Mouse (Mus musculus) thymus, adult 2 months (tissue): ENCODE data around the gene Dscam. TPM values are rescaled to one million over a fixed set of nuclear protein-coding genes. Genes with fewer than 3 reads are reported as not detected.

ENCODE experiments used
- DNase-seq: peaks from one replicate; pipeline ENCODE4 v3.0.0; 2021
- H3K27ac ChIP-seq: fragments of 200-500 bp; 2 replicates; pipeline ENCODE4 v1.5.1; 2012; ENCODE audit warnings: low read length, control low read depth; ENCODE audit not compliant: control insufficient read depth, insufficient read depth
- H3K27me3 ChIP-seq: fragments of 200-500 bp; 2 replicates; pipeline ENCODE4 v1.6.1; 2012; ENCODE audit warnings: mild to moderate bottlenecking, low read length, moderate library complexity, mixed read lengths; ENCODE audit not compliant: control insufficient read depth, insufficient read depth
- H3K36me3 ChIP-seq: fragments of 200-500 bp; 2 replicates; pipeline ENCODE4 v1.6.1; 2012; ENCODE audit warnings: mild to moderate bottlenecking, low read length, moderate library complexity; ENCODE audit not compliant: control insufficient read depth, insufficient read depth
- H3K4me1 ChIP-seq: fragments of 200-500 bp; replicated peaks from 2 replicates; pipeline ENCODE4 v1.6.1; 2012; ENCODE audit warnings: low read length; ENCODE audit not compliant: control insufficient read depth, insufficient read depth
- H3K4me3 ChIP-seq: fragments of 200-500 bp; 2 replicates; pipeline ENCODE4 v1.5.1; 2012; ENCODE audit warnings: mild to moderate bottlenecking, low read length, control low read depth, moderate library complexity; ENCODE audit not compliant: control insufficient read depth, insufficient read depth
- CTCF ChIP-seq: fragments of 200-500 bp; IDR thresholded peaks from 2 replicates; pipeline ENCODE4 v1.5.1; 2012; ENCODE audit warnings: mild to moderate bottlenecking, control low read depth, low read length, moderate library complexity, borderline replicate concordance; ENCODE audit not compliant: control insufficient read depth, poor library complexity, insufficient read depth; ENCODE audit errors: extremely low read depth
- POLR2A ChIP-seq: fragments of 200-500 bp; IDR thresholded peaks from 2 replicates; pipeline ENCODE4 v1.6.1; 2012; ENCODE audit warnings: mild to moderate bottlenecking, low read length, control low read depth, moderate library complexity; ENCODE audit not compliant: control insufficient read depth, poor library complexity, insufficient read depth; ENCODE audit errors: extremely low read depth
- WGBS: fragments of 180-500 bp; shearing (Covaris S2); methylation state at CpG from one replicate; pipeline ENCODE4 v1.1.7; 2018; 5-methylcytosine and 5-hydroxymethylcytosine counted together
- polyA plus RNA-seq: library from polyadenylated mRNA; depleted of rRNA; stranded (reverse); fragments of >200 nt; gene quantifications from 2 replicates; pipeline ENCODE4 v1.2.3, GENCODE M21; 2012

The Dscam gene
- polyA plus RNA-seq, 1 experiment: 0.28 TPM

DNA sequence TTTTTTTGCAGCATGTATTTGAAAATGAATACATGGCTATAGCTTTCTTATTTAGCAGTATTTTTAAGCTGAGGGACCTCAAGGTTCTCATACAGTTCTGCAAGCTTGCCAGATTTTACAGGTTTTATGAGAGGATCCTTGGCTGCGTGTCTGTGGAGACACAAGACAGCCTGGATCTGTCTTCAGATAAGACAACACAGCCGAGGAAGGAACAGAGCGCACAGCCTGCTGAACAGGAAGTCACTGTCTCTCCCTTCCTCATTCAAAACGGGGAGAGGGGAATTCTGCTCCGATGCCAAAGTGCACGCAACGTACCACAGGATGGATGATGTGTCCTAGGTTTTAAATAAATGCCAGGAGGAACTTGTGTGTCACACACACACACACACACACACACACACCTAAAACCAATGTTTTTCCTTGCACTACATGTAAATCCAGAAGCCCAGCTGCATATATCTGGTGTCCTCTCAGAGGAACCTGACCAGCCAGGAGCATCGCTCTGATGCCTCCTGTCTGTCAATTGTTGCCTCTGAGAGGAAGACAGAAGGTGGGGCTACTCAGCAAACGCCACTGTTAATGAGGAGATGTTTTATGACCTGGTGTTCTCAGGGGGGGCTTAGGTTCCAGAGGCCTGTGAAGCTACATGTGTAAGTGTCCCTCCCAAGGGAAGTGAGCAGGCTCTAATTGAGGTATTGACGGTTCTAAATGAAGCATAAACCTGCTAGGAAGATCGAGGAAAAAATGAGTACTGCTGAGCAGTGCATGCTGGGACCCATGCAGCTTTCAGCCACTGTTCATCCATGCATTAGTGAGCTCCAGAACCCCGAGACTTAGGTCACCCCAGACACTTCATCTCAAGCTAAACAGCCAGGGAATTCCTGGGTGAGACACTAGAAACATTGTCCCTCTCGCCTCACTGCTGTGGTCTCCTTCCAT is 442.4 kb downstream of the Dscam start:
- H3K27ac ChIP-seq: no peak overlapping the region

DNA sequence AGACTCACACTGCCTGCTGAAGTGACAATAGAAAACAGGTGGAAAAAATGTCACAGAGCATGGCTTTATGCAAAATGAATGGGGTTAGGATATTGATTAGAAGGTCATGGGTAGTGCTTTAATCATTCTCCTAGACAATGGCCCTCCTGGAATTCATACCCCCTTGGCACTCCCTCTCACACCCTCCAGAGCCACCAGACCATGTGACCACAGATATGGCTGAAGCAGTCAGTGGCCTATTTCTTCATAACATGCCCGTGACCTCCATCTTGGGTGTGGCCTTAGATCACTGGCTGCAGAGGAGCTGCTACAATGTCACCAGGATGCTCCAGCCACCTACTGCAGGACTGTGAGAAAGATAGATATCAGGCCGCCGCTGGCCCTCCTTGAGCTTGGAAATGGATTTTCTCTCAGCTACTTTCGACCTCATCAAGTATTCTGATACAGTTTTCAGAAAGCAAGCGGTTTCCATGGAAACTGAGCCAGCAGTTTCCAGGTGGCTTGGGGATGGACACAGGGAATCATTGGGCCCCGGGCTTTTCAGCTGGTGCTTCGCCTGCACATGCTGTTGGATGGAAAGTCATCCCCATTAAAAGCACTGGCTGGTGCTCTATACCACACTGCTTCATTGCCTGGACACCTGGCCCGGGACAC is 445.4 kb downstream of the Dscam start:
- H3K4me1 ChIP-seq: no peaks in the 10 kb centered on the region
- no peaks in the 10 kb centered on the region for H3K27me3 ChIP-seq
- WGBS: 94% methylated on average over 8 of the region's 8 CpGs
- no peaks in the 10 kb centered on the region for H3K36me3 ChIP-seq
- TF ChIP-seq POLR2A: no peak
- TF ChIP-seq CTCF: no peak
- H3K4me3 ChIP-seq: no peak overlapping the region
- no peak overlapping the region for H3K27ac ChIP-seq
- no peak for DNase-seq

More for the DNA sequence above, 442.4 kb downstream of the Dscam start:
- DNase-seq: no peak
- no peaks in the 10 kb centered on the region for H3K4me1 ChIP-seq
- no peaks in the 10 kb centered on the region for H3K36me3 ChIP-seq
- WGBS: 67% methylated on average over 13 of the region's 13 CpGs
- no peaks in the 10 kb centered on the region for H3K27me3 ChIP-seq
- no peak overlapping the region for H3K4me3 ChIP-seq
- TF ChIP-seq CTCF (no peak), POLR2A (no peak)

DNA sequence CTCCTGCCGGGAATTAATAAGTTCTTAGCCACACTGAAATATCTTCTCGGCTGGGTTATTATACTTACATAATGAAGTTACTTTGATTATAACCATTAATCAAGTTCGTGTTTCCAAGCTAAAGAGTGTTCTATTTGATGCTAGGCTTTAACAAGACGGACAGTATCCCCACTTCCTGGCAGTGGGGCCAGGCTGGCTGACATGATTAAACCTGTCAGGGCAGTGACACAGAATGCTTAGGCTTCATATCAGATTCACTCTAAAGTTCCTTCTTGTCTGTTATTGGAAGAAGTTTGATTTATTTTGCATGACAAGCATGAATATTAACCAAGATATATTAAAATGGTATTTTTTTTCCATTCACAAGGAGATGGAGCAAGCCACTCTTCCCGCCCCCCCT is 446.0 kb downstream of the Dscam start:
- Histone ChIP-seq H3K36me3 (no peaks in the 10 kb centered on the region), H3K27ac (no peak overlapping the region), H3K27me3 (no peaks in the 10 kb centered on the region), H3K4me1 (no peaks in the 10 kb centered on the region), H3K4me3 (no peak overlapping the region)
- 91% methylated on average over 5 of the region's 5 CpGs for WGBS
- no peak for TF ChIP-seq POLR2A
- TF ChIP-seq CTCF: no peak
- no peak for DNase-seq

DNA sequence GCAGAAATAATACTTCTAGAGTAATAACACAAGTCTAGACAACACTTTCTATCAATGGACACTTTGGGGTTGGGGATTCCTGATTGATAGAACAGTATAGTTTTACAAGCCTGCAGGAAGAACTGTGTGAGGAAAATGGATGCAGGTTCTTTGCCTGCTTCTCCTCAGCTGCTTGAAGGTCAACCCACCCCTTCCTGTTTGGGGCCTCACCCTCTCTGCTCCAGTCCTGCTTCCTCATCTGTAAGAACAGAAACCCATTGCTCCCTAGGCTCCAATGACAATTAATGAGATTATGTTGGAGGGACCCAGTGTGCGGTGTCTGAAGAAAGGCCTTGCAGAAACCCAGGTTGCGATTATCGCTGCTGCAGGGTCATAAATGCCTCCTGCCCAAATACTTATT is 446.4 kb downstream of the Dscam start:
- Histone ChIP-seq H3K4me3 (no peak overlapping the region), H3K27ac (no peak overlapping the region), H3K27me3 (no peaks in the 10 kb centered on the region), H3K4me1 (no peaks in the 10 kb centered on the region), H3K36me3 (no peaks in the 10 kb centered on the region)
- no peak for DNase-seq
- TF ChIP-seq CTCF: no peak
- no peak for TF ChIP-seq POLR2A
- WGBS: 95% methylated on average over 3 of the region's 3 CpGs

DNA sequence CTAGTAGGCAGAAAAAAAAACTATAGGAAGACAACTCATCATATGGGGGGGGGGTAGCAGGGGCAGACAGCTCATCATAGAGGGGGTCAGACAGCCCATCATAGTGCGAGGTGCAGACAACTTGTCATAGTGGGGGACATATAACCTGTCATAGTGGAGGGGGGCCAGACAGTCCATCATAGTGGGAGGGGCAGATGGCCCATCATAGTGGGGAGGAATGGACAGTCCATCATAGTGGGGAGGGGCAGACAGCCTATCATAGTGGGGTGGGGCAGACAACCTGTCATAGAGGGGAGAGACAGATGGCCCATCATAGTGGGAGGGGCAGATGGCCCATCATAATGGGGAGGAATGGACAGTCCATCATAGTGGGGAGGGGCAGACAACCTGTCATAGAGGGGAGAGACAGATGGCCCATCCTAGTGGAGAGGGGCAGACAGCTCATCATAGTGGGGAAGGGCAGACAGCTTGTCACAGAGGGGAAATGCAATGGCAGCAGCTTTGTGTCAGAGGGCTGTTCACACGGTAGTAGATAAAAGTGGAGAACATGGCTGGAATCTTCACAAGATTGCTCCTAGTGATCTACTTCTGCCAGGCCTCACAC is 447.4 kb downstream of the Dscam start:
- no peak for DNase-seq
- H3K4me1 ChIP-seq: no peaks in the 10 kb centered on the region
- WGBS: 98% methylated on average over 2 of the region's 2 CpGs
- no peak for TF ChIP-seq CTCF
- no peak for TF ChIP-seq POLR2A
- H3K27ac ChIP-seq: no peak overlapping the region
- H3K27me3 ChIP-seq: no peaks in the 10 kb centered on the region
- no peak overlapping the region for H3K4me3 ChIP-seq
- H3K36me3 ChIP-seq: no peaks in the 10 kb centered on the region

DNA sequence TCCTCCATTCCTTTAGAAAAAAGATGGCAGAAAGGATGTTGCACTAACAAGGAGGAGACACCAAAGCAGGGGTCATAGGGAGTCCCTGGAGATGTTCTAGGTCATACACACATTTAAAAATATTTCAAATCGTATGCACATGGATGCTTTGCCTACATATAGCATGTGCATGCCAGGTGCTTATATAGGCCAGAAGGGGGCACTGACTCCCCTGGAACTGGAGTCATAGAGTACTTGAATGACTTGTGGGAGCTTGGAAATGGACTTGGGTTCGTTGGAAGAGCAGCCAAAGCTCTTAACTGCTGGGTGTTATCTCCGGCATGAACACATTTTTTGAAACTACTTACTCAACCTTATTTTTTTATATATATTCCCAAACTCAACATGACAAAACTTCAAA is 448.4 kb downstream of the Dscam start:
- 61% methylated on average over 3 of the region's 3 CpGs for WGBS
- Histone ChIP-seq H3K4me1 (no peaks in the 10 kb centered on the region), H3K27me3 (no peaks in the 10 kb centered on the region)

More for the DNA sequence above, 448.4 kb downstream of the Dscam start:
- no peak overlapping the region for H3K4me3 ChIP-seq
- H3K27ac ChIP-seq: no peak overlapping the region
- DNase-seq: no peak
- H3K36me3 ChIP-seq: no peaks in the 10 kb centered on the region
- TF ChIP-seq CTCF (no peak), POLR2A (no peak)
